Mouse (Mus musculus) liver, adult 2 months (tissue): ENCODE results near the gene 3110040M04Rik. TPM values are rescaled to one million over a fixed set of nuclear protein-coding genes. Genes with fewer than 3 reads are reported as not detected.

Source experiments
- DNase-seq: peaks from one replicate; pipeline ENCODE4 v3.0.0-alpha.2; 2011; ENCODE audit warnings: low read depth, low spot score; ENCODE audit errors: extremely low read depth
- H3K27ac ChIP-seq: fragments of 200-500 bp; replicated peaks from 2 replicates; pipeline ENCODE4 v1.5.1; 2012; ENCODE audit warnings: low read depth, mild to moderate bottlenecking, control low read depth, inconsistent platforms, low read length; ENCODE audit not compliant: insufficient read depth
- H3K27me3 ChIP-seq: fragments of 200-500 bp; 2 replicates; pipeline ENCODE4 v1.6.1; 2012; ENCODE audit warnings: mild to moderate bottlenecking, moderate library complexity, low read length, inconsistent platforms; ENCODE audit not compliant: control insufficient read depth, insufficient read depth
- H3K36me3 ChIP-seq: fragments of 200-500 bp; 2 replicates; pipeline ENCODE4 v1.6.1; 2012; ENCODE audit warnings: low read length, inconsistent platforms; ENCODE audit not compliant: control insufficient read depth, insufficient read depth
- H3K4me1 ChIP-seq: fragments of 200-500 bp; 2 replicates; pipeline ENCODE4 v1.6.1; 2011; ENCODE audit warnings: low read length; ENCODE audit not compliant: control insufficient read depth, insufficient read depth
- H3K4me3 ChIP-seq: fragments of 200-500 bp; 2 replicates; pipeline ENCODE4 v1.5.1; 2011; ENCODE audit warnings: low read depth, mild to moderate bottlenecking, control low read depth, low read length, moderate library complexity; ENCODE audit not compliant: insufficient read depth
- H3K79me2 ChIP-seq: fragments of 200-500 bp; 2 replicates; pipeline ENCODE4 v1.6.1; 2012; ENCODE audit warnings: inconsistent platforms, mild to moderate bottlenecking, low read length, moderate library complexity; ENCODE audit not compliant: control insufficient read depth, insufficient read depth
- H3K9ac ChIP-seq: fragments of 200-500 bp; 2 replicates; pipeline ENCODE4 v1.6.1; 2012; ENCODE audit warnings: low read depth, mild to moderate bottlenecking, control low read depth, inconsistent platforms, low read length
- CTCF ChIP-seq: fragments of 200-500 bp; IDR thresholded peaks from 2 replicates; pipeline ENCODE4 v1.5.1; 2011; ENCODE audit warnings: low read depth, low read length, control low read depth
- POLR2A ChIP-seq: fragments of 200-500 bp; IDR thresholded peaks from 2 replicates; pipeline ENCODE4 v1.6.1; 2011; ENCODE audit warnings: low read length, control low read depth; ENCODE audit not compliant: insufficient read depth; ENCODE audit errors: extremely low read depth
- WGBS: fragments of 180-500 bp; shearing (Covaris S2); methylation state at CpG from one replicate; pipeline ENCODE4 v1.1.7; 2018; 5-methylcytosine and 5-hydroxymethylcytosine counted together
- polyA plus RNA-seq: library from polyadenylated mRNA; depleted of rRNA; stranded (reverse); fragments of >200 nt; gene quantifications from 2 replicates; pipeline ENCODE4 v1.2.3, GENCODE M21; 2012
- total RNA-seq: library from RNA; depleted of rRNA; stranded (reverse); fragments of >200 nt; gene quantifications from 2 replicates; pipeline ENCODE4 v1.2.3, GENCODE M21; 2014

3110040M04Rik gene
- total and polyA plus RNA-seq, 2 experiments: not detected

DNA sequence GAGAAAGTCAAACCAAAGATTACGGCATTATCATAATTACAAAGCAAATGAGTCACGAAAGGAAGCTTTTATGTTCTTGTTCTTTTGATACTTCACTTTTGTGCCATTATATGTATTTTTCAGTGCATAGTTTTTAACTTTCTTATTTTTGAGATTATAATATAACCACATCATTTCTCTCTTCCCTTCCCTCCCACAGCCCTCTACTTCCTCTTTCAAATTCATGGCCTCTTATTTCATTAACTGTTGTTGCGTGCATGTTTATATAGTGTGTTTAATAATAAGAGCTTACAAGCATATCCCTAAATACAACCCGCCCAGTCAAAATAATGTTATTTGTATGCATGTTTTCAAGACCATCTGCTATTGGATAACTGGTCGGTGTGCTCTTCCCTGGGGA is 15.1 kb downstream of the 3110040M04Rik start:
- Histone ChIP-seq H3K79me2 (no peaks in the 10 kb centered on the region), H3K4me1 (peaks cover 10% of the 10 kb centered on the region; the same call in 1 of the 2 replicates), H3K4me3 (no peak overlapping the region), H3K27me3 (no peaks in the 10 kb centered on the region), H3K27ac (no peak overlapping the region), H3K9ac (no peak overlapping the region), H3K36me3 (no peaks in the 10 kb centered on the region)
- 95% methylated on average over 5 of the region's 5 CpGs for WGBS
- no peak for DNase-seq
- TF ChIP-seq POLR2A (no peak), CTCF (no peak)

DNA sequence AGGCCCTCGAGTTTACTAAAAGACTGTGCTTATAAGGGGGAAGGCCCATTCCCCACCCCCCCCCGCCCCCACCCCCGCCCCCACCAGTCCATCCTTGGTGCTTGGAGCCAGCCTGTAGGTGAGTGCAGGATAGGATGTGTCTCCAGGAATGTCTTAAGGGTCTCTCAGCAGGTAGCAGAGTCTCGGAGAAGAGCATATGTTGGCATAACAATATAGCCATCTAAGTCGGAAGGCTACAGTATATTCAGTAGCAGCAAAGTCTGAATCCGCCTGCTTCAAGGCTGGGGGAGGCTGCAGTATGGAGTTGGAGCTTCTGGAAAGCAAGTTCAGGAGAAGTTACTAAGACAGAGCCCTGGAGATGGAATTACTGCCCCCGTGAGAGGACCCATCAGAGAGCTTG is 16.2 kb downstream of the 3110040M04Rik start:
- H3K27ac ChIP-seq: no peak overlapping the region
- H3K36me3 ChIP-seq: no peaks in the 10 kb centered on the region
- H3K79me2 ChIP-seq: no peaks in the 10 kb centered on the region
- peaks cover 10% of the 10 kb centered on the region; the same call in 1 of the 2 replicates for H3K4me1 ChIP-seq
- 92% methylated on average over 7 of the region's 7 CpGs for WGBS
- H3K27me3 ChIP-seq: no peaks in the 10 kb centered on the region
- H3K4me3 ChIP-seq: no peak overlapping the region
- H3K9ac ChIP-seq: no peak overlapping the region
- DNase-seq: no peak
- TF ChIP-seq POLR2A: no peak
- no peak for TF ChIP-seq CTCF

DNA sequence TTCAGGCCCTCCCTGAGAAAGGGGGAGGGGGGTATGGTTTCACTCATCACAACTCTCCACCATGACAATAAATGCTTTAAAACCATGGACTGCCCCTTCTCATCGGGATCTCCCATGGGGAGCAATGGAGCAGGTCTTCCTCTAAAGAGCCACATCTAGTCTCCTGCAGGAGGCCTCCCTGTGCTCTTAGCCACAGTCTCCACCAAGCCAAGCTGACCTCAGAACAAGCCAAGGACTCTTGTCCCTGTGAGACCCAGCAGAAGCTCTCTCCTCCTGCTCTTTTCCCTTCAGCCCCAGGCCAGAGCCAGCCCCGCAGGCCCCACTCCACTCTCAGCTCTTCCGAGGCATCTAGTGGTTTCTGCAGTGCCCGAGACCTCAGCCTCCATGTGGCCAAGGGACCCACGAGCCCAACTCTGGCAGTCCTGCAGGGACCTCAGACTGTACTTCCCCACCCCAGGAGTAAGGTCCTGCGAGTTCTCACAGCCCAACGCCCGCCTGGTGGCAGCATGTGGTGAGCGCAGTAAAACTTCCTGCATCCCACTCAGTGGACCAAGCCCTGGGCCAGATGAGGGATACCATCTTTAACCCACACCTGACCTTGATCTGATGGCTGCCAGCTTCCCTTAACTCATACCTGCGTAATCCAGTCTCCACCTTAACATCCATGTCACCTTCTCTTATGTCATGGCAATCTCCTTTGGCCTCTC is 18.8 kb downstream of the 3110040M04Rik start:
- H3K36me3 ChIP-seq: no peaks in the 10 kb centered on the region
- TF ChIP-seq CTCF: no peak
- TF ChIP-seq POLR2A: no peak
- H3K27me3 ChIP-seq: no peaks in the 10 kb centered on the region
- no peak overlapping the region for H3K27ac ChIP-seq
- no peak overlapping the region for H3K9ac ChIP-seq
- peaks cover 2% of the 10 kb centered on the region; the same call in 1 of the 2 replicates for H3K4me1 ChIP-seq
- DNase-seq: no peak
- no peak overlapping the region for H3K4me3 ChIP-seq
- H3K79me2 ChIP-seq: no peaks in the 10 kb centered on the region
- WGBS: 95% methylated on average over 10 of the region's 10 CpGs

DNA sequence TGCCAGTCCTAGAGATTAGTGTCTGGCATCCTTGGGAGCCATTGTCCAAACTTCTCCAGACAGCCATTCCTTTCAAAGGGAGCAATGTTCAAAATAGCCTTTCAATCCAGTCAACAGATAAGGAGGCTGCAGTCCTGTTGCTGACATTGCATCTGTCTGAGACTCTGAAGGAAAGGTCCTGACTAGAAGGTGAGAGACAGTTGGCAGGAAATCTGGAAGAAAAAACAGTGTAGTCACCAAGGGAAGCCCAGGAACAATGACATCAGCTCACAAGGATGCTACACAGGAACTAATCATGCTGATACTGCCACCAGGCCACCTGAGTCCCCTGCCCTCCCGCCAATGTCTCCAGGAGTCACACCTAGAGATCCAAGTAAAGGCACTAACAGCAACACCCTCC is 19.5 kb downstream of the 3110040M04Rik start:
- no peak overlapping the region for H3K4me3 ChIP-seq
- H3K27me3 ChIP-seq: no peaks in the 10 kb centered on the region
- no peak for DNase-seq
- no peak overlapping the region for H3K27ac ChIP-seq
- 81% methylated on average over 1 of the region's 1 CpGs for WGBS
- TF ChIP-seq CTCF (no peak), POLR2A (no peak)
- H3K79me2 ChIP-seq: no peaks in the 10 kb centered on the region
- H3K4me1 ChIP-seq: no peaks in the 10 kb centered on the region
- H3K36me3 ChIP-seq: no peaks in the 10 kb centered on the region
- no peak overlapping the region for H3K9ac ChIP-seq

DNA sequence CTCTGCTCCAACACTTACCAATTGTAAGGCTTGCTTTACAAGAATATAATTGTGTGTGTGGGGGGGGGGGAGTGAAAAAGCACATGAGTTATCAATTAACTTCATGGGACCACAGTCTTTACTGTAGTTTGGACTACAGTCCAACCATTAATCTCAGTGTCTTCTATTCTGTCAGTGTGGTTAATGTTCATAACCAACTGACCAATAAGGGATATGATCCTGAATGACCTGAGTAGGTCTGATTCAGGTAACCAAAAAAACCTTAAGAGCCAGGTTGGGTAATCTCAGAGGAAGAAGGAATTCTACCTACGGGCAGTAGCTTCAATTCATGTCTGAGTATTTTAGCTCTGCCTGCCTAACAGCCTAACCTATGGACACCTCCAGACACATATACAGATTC is 20.6 kb downstream of the 3110040M04Rik start:
- TF ChIP-seq POLR2A: no peak
- no peak for TF ChIP-seq CTCF
- H3K79me2 ChIP-seq: no peaks in the 10 kb centered on the region
- DNase-seq: no peak
- no peak overlapping the region for H3K9ac ChIP-seq
- no peaks in the 10 kb centered on the region for H3K36me3 ChIP-seq
- H3K4me1 ChIP-seq: no peaks in the 10 kb centered on the region
- no peak overlapping the region for H3K4me3 ChIP-seq
- H3K27me3 ChIP-seq: no peaks in the 10 kb centered on the region
- 94% methylated on average over 1 of the region's 1 CpGs for WGBS
- no peak overlapping the region for H3K27ac ChIP-seq

DNA sequence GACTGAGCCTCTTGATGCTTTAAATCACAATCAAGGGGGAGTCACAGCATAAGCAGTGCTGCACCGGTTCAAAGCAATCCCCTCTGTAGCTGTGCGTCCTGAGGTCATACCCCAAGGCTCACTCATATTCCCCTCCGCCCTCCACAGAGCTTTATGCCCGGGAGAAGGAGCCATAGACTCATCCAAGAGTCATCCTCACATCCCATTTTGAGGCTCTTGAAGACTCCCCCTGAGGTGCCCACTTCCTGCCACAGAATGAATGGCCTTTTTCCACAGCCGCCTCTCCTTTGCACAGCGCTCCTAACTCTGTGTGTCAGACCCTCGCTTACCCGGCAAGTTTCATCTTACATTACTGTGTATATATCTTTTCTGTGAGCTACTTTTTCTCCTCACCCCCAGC is 23.6 kb downstream of the 3110040M04Rik start:
- no peaks in the 10 kb centered on the region for H3K27me3 ChIP-seq
- no peaks in the 10 kb centered on the region for H3K36me3 ChIP-seq
- DNase-seq: no peak
- TF ChIP-seq POLR2A: no peak
- TF ChIP-seq CTCF: no peak
- 91% methylated on average over 8 of the region's 8 CpGs for WGBS
- H3K4me1 ChIP-seq: no peaks in the 10 kb centered on the region
- H3K27ac ChIP-seq: no peak overlapping the region
- H3K4me3 ChIP-seq: no peak overlapping the region
- no peak overlapping the region for H3K9ac ChIP-seq
- H3K79me2 ChIP-seq: no peaks in the 10 kb centered on the region
